Mouse (Mus musculus) brown adipose tissue, adult 24 weeks (tissue): ENCODE data around the gene Atf7. TPM values are rescaled to one million over a fixed set of nuclear protein-coding genes. Genes with fewer than 3 reads are reported as not detected.
"Not testable (repeated sequence)": the region's sequence is repeated elsewhere in the genome, so short reads cannot be mapped to it uniquely, and the experiment has no call there.

ENCODE experiments used
- H3K27ac ChIP-seq: fragments of 200-500 bp; replicated peaks from 2 replicates; pipeline ENCODE4 v1.5.1; 2012; ENCODE audit warnings: low read depth, mild to moderate bottlenecking, low read length
- H3K4me1 ChIP-seq: fragments of 200-500 bp; 2 replicates; pipeline ENCODE4 v1.6.1; 2012; ENCODE audit warnings: low read length, mixed read lengths; ENCODE audit not compliant: control insufficient read depth, insufficient read depth, insufficient read length
- H3K4me3 ChIP-seq: fragments of 200-500 bp; 2 replicates; pipeline ENCODE4 v1.5.1; 2012; ENCODE audit warnings: low read depth, mild to moderate bottlenecking, low read length, moderate library complexity; ENCODE audit not compliant: insufficient read depth
- polyA plus RNA-seq: library from polyadenylated mRNA; stranded (reverse); fragments of >200 nt; gene quantifications from 2 replicates; pipeline ENCODE4 v1.2.4, GENCODE M21; 2012; ENCODE audit not compliant: missing spikeins, insufficient read depth, insufficient read length

The Atf7 gene
- polyA plus RNA-seq, 1 experiment: 40.1 TPM

GRCm38 (mm10) chr15:102635817-102636216, 10.6 kb upstream of the Atf7 start:
- no peak overlapping the region for H3K4me3 ChIP-seq
- no peak overlapping the region for H3K27ac ChIP-seq
- H3K4me1 ChIP-seq: no peaks in the 10 kb centered on the region

GRCm38 (mm10) chr15:102634684-102635083, 9.4 kb upstream of the Atf7 start:
- Histone ChIP-seq H3K4me3 (no peak overlapping the region), H3K4me1 (no peaks in the 10 kb centered on the region), H3K27ac (no peak overlapping the region)

- Histone ChIP-seq H3K4me1 (peaks cover 5% of the 10 kb centered on the region; the same call in 1 of the 2 replicates), H3K27ac (peak overlapping the region; percentile 4; the same call in 1 of the 2 replicates), H3K4me3 (peak overlapping the region; percentile 84)
Observed at GRCm38 (mm10) chr15:102625687-102626055, 407 bp upstream of the Atf7 start.

GRCm38 (mm10) chr15:102624291-102624969, 834 bp downstream of the Atf7 start:
- Histone ChIP-seq H3K4me3 (peak overlapping the region; percentile 84), H3K27ac (peak overlapping the region; percentile 75), H3K4me1 (peaks cover 5% of the 10 kb centered on the region; the same call in 1 of the 2 replicates)

GRCm38 (mm10) chr15:102623121-102623520, 2.1 kb downstream of the Atf7 start:
- Histone ChIP-seq H3K27ac (no peak overlapping the region), H3K4me1 (peaks cover 5% of the 10 kb centered on the region; the same call in 1 of the 2 replicates), H3K4me3 (no peak overlapping the region)

GRCm38 (mm10) chr15:102622536-102622935, 2.7 kb downstream of the Atf7 start:
- Histone ChIP-seq H3K27ac (no peak overlapping the region), H3K4me3 (no peak overlapping the region), H3K4me1 (peaks cover 5% of the 10 kb centered on the region; the same call in 1 of the 2 replicates)

- no peak overlapping the region for H3K27ac ChIP-seq
- no peak overlapping the region for H3K4me3 ChIP-seq
- H3K4me1 ChIP-seq: peaks cover 5% of the 10 kb centered on the region; the same call in 1 of the 2 replicates
Observed at GRCm38 (mm10) chr15:102620765-102621164, 4.5 kb downstream of the Atf7 start.

GRCm38 (mm10) chr15:102619486-102619885, 5.8 kb downstream of the Atf7 start:
- H3K27ac ChIP-seq: no peak overlapping the region
- H3K4me1 ChIP-seq: peaks cover 5% of the 10 kb centered on the region; the same call in 1 of the 2 replicates
- no peak overlapping the region for H3K4me3 ChIP-seq

- no peak overlapping the region for H3K27ac ChIP-seq
- H3K4me3 ChIP-seq: no peak overlapping the region
- H3K4me1 ChIP-seq: peaks cover 2% of the 10 kb centered on the region; the same call in 1 of the 2 replicates
Observed at GRCm38 (mm10) chr15:102617654-102618053, 7.6 kb downstream of the Atf7 start.

GRCm38 (mm10) chr15:102616174-102616573, 9.1 kb downstream of the Atf7 start:
- Histone ChIP-seq H3K4me1 (no peaks in the 10 kb centered on the region; the same call in 1 of the 2 replicates), H3K27ac (no peak overlapping the region)

GRCm38 (mm10) chr15:102614224-102614623, 11.0 kb downstream of the Atf7 start:
- Histone ChIP-seq H3K4me1 (no peaks in the 10 kb centered on the region; the same call in 1 of the 2 replicates), H3K27ac (no peak overlapping the region), H3K4me3 (no peak overlapping the region)

More at GRCm38 (mm10) chr15:102616174-102616573, 9.1 kb downstream of the Atf7 start:
- no peak overlapping the region for H3K4me3 ChIP-seq

- H3K4me1 ChIP-seq: no peaks in the 10 kb centered on the region; the same call in 1 of the 2 replicates
- H3K4me3 ChIP-seq: no peak overlapping the region
- H3K27ac ChIP-seq: no peak overlapping the region
Observed at GRCm38 (mm10) chr15:102612966-102613365, 12.3 kb downstream of the Atf7 start.

- H3K4me1 ChIP-seq, H3K27ac ChIP-seq, H3K4me3 ChIP-seq: not testable (repeated sequence)
Observed at GRCm38 (mm10) chr15:102608586-102608985, 16.7 kb downstream of the Atf7 start.

- H3K4me1 ChIP-seq: peaks cover 3% of the 10 kb centered on the region
- no peak overlapping the region for H3K27ac ChIP-seq
- H3K4me3 ChIP-seq: no peak overlapping the region
Observed at GRCm38 (mm10) chr15:102593996-102594656, 31.1 kb downstream of the Atf7 start.

- no peak overlapping the region for H3K27ac ChIP-seq
Observed at GRCm38 (mm10) chr15:102592674-102593073, 32.6 kb downstream of the Atf7 start.

GRCm38 (mm10) chr15:102590567-102590966, 34.7 kb downstream of the Atf7 start:
- no peak overlapping the region for H3K4me3 ChIP-seq
- H3K4me1 ChIP-seq: peaks cover 3% of the 10 kb centered on the region
- no peak overlapping the region for H3K27ac ChIP-seq

More at GRCm38 (mm10) chr15:102592674-102593073, 32.6 kb downstream of the Atf7 start:
- Histone ChIP-seq H3K4me1 (peaks cover 3% of the 10 kb centered on the region), H3K4me3 (no peak overlapping the region)
